Comparison of ENCODE assay signal across 14 mouse cellular contexts in the genomic region with DNA sequence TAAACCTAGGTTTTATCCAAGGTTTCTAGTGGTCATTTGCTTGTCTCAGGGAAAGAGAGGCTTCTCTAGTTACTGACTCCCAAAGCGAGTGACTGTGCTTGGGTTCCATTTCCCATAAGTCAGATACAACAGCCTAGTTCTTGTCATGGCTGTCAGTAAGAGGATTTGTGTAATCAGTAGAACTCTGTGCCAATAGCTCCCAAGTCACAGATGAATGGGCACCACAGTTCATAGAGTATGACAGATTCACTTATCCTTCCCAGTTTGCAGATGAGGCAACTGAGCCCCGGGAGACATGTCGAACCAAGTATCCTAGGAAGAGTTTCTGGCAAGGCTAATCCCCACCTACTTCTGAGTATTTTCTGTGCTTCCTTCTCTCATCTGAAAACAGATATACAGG.
"Had no signal": no experiment of that assay in that cellular context is flagged by ENCODE, and none has a peak within 500 bp of the region (broad histone marks: within the 10 kb centered on the region; RNA-seq: fewer than 3 reads in every experiment).

No protein-coding gene starts in this region.

- H3K36me3 ChIP-seq: kidney, embryonic 15.5 days; liver, embryonic 15.5 days; midbrain, embryonic 15.5 days; neural tube, embryonic 13.5 days had no signal

- H3K4me2 ChIP-seq: kidney, embryonic 15.5 days; liver, embryonic 15.5 days; midbrain, embryonic 15.5 days; neural tube, embryonic 13.5 days had no signal

- H3K4me1 ChIP-seq: liver, embryonic 15.5 days; midbrain, embryonic 15.5 days had no signal

- DNase-seq: kidney, adult 2 months; kidney, postnatal 14 days; liver; lung, adult 2 months; lung, postnatal 36 days; retina, postnatal 1 day; right cerebral cortex, postnatal 14 days; thymus, postnatal 14 days had no signal

- H3K27me3 ChIP-seq: kidney, embryonic 15.5 days; liver, embryonic 15.5 days; midbrain, embryonic 15.5 days; neural tube, embryonic 13.5 days had no signal

- H3K9me3 ChIP-seq: kidney, embryonic 15.5 days; liver, embryonic 15.5 days; midbrain, embryonic 15.5 days; neural tube, embryonic 13.5 days had no signal

- H3K4me3 ChIP-seq: kidney, embryonic 15.5 days; left cerebral cortex, adult 2 months; liver, embryonic 15.5 days; midbrain, embryonic 15.5 days; neural tube, embryonic 13.5 days had no signal

- ATAC-seq: lung, postnatal 0 days; midbrain, embryonic 15.5 days had no signal

- H3K27ac ChIP-seq: kidney, embryonic 15.5 days; left cerebral cortex, adult 2 months; liver, embryonic 15.5 days; midbrain, embryonic 15.5 days; neural tube, embryonic 13.5 days had no signal

- H3K9ac ChIP-seq: kidney, embryonic 15.5 days; liver, embryonic 15.5 days; midbrain, embryonic 15.5 days; neural tube, embryonic 13.5 days had no signal
